Mouse (Mus musculus) kidney, postnatal 0 days (tissue): ENCODE data around the gene L3mbtl1. TPM values are rescaled to one million over a fixed set of nuclear protein-coding genes. Genes with fewer than 3 reads are reported as not detected.
A peak's percentile ranks its signal among the peaks of the same experiment; 100 is the strongest.

Experiments
- ATAC-seq: fragments of 200-750 bp; cut with Nextera tagmentation; replicated peaks from 2 replicates; pipeline ENCODE4 v1.8.0; 2017; ENCODE audit warnings: low read depth, moderate number of reproducible peaks, moderate TSS enrichment, moderate library complexity; ENCODE audit not compliant: low FRiP score
- DNase-seq: peaks from one replicate; pipeline ENCODE4 v3.0.0-alpha.2; 2016; ENCODE audit warnings: low spot score
- H3K27ac ChIP-seq: fragments of 300-500 bp; sonication (generic); 2 replicates; pipeline ENCODE4 v1.5.1; 2014; ENCODE audit warnings: mild to moderate bottlenecking
- H3K27me3 ChIP-seq: fragments of 300-500 bp; sonication (generic); 2 replicates; pipeline ENCODE4 v1.6.1; 2014; ENCODE audit warnings: low read length, mixed read lengths; ENCODE audit not compliant: insufficient read depth
- H3K36me3 ChIP-seq: fragments of 300-500 bp; sonication (generic); 2 replicates; pipeline ENCODE4 v1.6.1; 2014; ENCODE audit warnings: low read length, mixed read lengths; ENCODE audit not compliant: insufficient read depth
- H3K4me1 ChIP-seq: fragments of 300-500 bp; sonication (generic); replicated peaks from 2 replicates; pipeline ENCODE4 v1.6.1; 2014; ENCODE audit warnings: antibody characterized with exemption, low read length, mixed read lengths; ENCODE audit not compliant: insufficient read depth
- H3K4me2 ChIP-seq: fragments of 300-500 bp; sonication (generic); 2 replicates; pipeline ENCODE4 v1.6.1; 2014; ENCODE audit warnings: mild to moderate bottlenecking, low read length, moderate library complexity, mixed read lengths
- H3K4me3 ChIP-seq: fragments of 300-500 bp; sonication (generic); replicated peaks from 2 replicates; pipeline ENCODE4 v1.5.1; 2014; ENCODE audit warnings: low read depth, low read length
- H3K9ac ChIP-seq: fragments of 300-500 bp; sonication (generic); 2 replicates; pipeline ENCODE4 v1.6.1; 2014; ENCODE audit warnings: low read depth, low read length
- H3K9me3 ChIP-seq: fragments of 300-500 bp; sonication (generic); replicated peaks from 2 replicates; pipeline ENCODE4 v1.6.1; 2016; ENCODE audit warnings: low read length, inconsistent platforms, mixed read lengths
- CTCF ChIP-seq: IDR thresholded peaks from 2 replicates; pipeline ENCODE4 v1.5.1; 2016; ENCODE audit warnings: antibody characterized with exemption, low read depth, mild to moderate bottlenecking, moderate library complexity
- WGBS: fragments of 180-500 bp; shearing (Covaris S2); extraction: QIAGEN DNeasy Blood & Tissue Kit; methylation state at CpG from one replicate; pipeline ENCODE4 v1.1.7; 2014; 5-methylcytosine and 5-hydroxymethylcytosine counted together
- polyA plus RNA-seq: library from polyadenylated mRNA; unstranded; fragments of >200 nt; fragmentation: Nextera tagmentation; extraction: Ambion mirVana; gene quantifications from 2 replicates; pipeline ENCODE4 v1.2.1, GENCODE M21; 2015

L3mbtl1 gene
- polyA plus RNA-seq, 1 experiment from 2014 or later = 0.12 TPM

DNA sequence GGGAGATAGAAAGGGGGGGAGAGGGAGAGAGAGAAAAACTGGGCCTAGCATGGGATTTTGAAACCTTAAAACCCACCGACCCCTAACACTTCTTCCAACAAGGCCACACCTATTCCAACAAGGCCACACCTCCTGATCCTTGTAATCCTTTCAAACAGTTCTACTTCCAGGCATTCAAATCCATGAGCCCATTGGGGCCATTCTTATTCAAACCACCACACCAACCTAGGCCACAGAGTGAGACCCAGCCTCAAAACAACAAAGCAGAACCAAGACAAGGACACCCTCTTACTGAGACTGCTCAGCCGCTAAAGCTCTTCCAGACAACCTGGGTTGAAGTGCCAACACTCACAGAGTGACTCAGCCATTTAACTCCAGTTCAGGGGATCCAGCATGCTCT, 7.5 kb downstream of the L3mbtl1 start:
- DNase-seq = no peak
- H3K27ac ChIP-seq = no peak overlapping the region
- TF ChIP-seq CTCF = no peak
- ATAC-seq = no peak
- no peaks in the 10 kb centered on the region for H3K36me3 ChIP-seq
- 0 out of 2 replicates have a peak, but pooled peaks cover 3% of the 10 kb centered on the region for H3K4me1 ChIP-seq
- WGBS = 98% methylated on average over 2 of the region's 2 CpGs
- H3K4me3 ChIP-seq = no peak overlapping the region
- no peaks in the 10 kb centered on the region for H3K27me3 ChIP-seq
- no peaks in the 10 kb centered on the region for H3K9me3 ChIP-seq
- H3K4me2 ChIP-seq = no peak overlapping the region
- H3K9ac ChIP-seq = no peak overlapping the region

DNA sequence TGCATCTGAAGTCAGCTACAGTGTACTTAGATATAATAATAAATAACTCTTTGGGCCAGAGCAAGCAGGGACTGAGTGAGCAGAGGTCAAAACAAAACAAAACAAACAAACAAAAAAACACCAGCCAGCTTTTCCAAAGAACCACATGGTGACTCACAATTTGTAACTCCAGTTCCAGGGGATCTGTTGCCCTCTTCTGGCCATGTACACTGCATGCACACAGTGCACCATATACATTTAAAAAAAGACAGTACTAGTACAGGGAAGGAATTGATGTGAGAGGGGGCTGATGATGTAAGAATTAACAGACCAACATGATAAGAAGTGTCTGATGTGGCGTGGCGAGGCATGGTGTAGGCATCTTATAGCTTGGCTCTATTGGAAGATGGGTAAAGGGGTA, 13.6 kb downstream of the L3mbtl1 start:
- ATAC-seq = no peak
- 95% methylated on average over 2 of the region's 2 CpGs for WGBS
- no peak for DNase-seq

DNA sequence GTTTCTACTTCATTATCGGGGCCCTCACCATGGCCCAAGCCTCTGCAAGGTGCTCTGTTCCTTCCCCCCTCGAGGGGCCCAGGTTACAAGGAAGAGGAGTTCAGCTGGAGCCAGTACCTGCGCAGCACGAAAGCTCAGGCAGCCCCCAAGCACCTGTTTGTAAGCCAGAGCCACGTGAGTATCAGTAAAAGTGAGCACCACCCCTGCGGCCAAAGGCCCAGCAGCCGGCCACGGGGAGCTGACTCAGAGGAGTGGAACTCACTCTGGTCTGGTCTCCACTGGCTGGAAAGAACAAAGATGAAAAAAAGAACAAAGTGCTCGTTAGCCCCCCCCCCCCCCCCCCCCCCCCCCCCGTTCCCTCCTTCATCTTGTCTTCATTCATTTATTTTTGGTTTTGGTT, 18.0 kb downstream of the L3mbtl1 start:
- DNase-seq (no peak), ATAC-seq (peak; percentile 29; the same call in 1 of the 2 replicates)
- H3K9me3 ChIP-seq = no peaks in the 10 kb centered on the region
- H3K4me1 ChIP-seq = no peaks in the 10 kb centered on the region
- WGBS = 66% methylated on average over 9 of the region's 10 CpGs
- H3K36me3 ChIP-seq = no peaks in the 10 kb centered on the region
- no peaks in the 10 kb centered on the region for H3K27me3 ChIP-seq
- no peak overlapping the region for H3K4me2 ChIP-seq
- H3K27ac ChIP-seq = no peak overlapping the region
- TF ChIP-seq CTCF = no peak
- H3K9ac ChIP-seq = no peak overlapping the region
- H3K4me3 ChIP-seq = no peak overlapping the region

More for the DNA sequence above, 13.6 kb downstream of the L3mbtl1 start:
- no peaks in the 10 kb centered on the region for H3K9me3 ChIP-seq
- no peak overlapping the region for H3K4me2 ChIP-seq
- H3K4me3 ChIP-seq = no peak overlapping the region
- no peak overlapping the region for H3K27ac ChIP-seq
- H3K4me1 ChIP-seq = no peaks in the 10 kb centered on the region
- H3K9ac ChIP-seq = no peak overlapping the region
- H3K27me3 ChIP-seq = no peaks in the 10 kb centered on the region
- H3K36me3 ChIP-seq = no peaks in the 10 kb centered on the region
- peak; percentile 57 for TF ChIP-seq CTCF

GRCm38 (mm10) chr2:162966734-162967133, 23.5 kb downstream of the L3mbtl1 start:
- no peaks in the 10 kb centered on the region for H3K4me1 ChIP-seq
- no peak for TF ChIP-seq CTCF
- DNase-seq (no peak), ATAC-seq (no peak)
- H3K27ac ChIP-seq = no peak overlapping the region
- H3K27me3 ChIP-seq = no peaks in the 10 kb centered on the region
- H3K4me2 ChIP-seq = no peak overlapping the region
- WGBS = 96% methylated on average over 2 of the region's 2 CpGs
- no peak overlapping the region for H3K9ac ChIP-seq
- H3K4me3 ChIP-seq = no peak overlapping the region
- H3K36me3 ChIP-seq = no peaks in the 10 kb centered on the region
- no peaks in the 10 kb centered on the region for H3K9me3 ChIP-seq

GRCm38 (mm10) chr2:162968357-162968756, 25.1 kb downstream of the L3mbtl1 start:
- peak; percentile 52 for DNase-seq
- WGBS = 8% methylated on average over 5 of the region's 5 CpGs
- Histone ChIP-seq H3K4me3 (no peak overlapping the region), H3K4me1 (peaks cover 1% of the 10 kb centered on the region; the same call in 1 of the 2 replicates), H3K36me3 (no peaks in the 10 kb centered on the region), H3K27ac (no peak overlapping the region), H3K9ac (no peak overlapping the region), H3K9me3 (no peaks in the 10 kb centered on the region), H3K4me2 (no peak overlapping the region), H3K27me3 (no peaks in the 10 kb centered on the region)
- TF ChIP-seq CTCF = peak; percentile 85
- peak; percentile 69; the same call in 1 of the 2 replicates for ATAC-seq

DNA sequence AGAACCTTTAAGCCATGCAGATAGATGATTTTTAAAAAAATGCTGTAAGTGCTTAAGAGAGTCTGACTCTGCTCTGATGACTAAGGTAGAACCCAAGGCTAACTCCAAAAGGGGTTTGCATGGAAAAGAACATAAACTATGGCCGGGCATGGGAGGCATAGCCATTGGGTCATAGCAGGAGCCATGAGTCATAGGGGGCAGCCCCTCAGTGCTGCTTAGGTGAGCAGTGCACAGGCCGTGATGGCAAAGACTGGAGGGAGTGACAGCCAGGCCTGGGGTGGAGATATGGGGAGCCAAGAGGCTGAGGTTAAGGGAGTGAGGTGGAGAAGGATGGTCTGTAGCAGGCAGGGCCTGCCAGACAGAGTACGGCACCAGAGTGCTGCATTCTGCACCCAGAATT, 25.8 kb downstream of the L3mbtl1 start:
- no peak overlapping the region for H3K27ac ChIP-seq
- H3K4me1 ChIP-seq = peaks cover 4% of the 10 kb centered on the region; the same call in 1 of the 2 replicates
- DNase-seq (no peak), ATAC-seq (no peak)
- no peaks in the 10 kb centered on the region for H3K27me3 ChIP-seq
- H3K9ac ChIP-seq = no peak overlapping the region
- no peak overlapping the region for H3K4me3 ChIP-seq
- TF ChIP-seq CTCF = no peak
- H3K4me2 ChIP-seq = no peak overlapping the region
- H3K9me3 ChIP-seq = no peaks in the 10 kb centered on the region
- WGBS = 75% methylated on average over 3 of the region's 3 CpGs
- H3K36me3 ChIP-seq = no peaks in the 10 kb centered on the region

DNA sequence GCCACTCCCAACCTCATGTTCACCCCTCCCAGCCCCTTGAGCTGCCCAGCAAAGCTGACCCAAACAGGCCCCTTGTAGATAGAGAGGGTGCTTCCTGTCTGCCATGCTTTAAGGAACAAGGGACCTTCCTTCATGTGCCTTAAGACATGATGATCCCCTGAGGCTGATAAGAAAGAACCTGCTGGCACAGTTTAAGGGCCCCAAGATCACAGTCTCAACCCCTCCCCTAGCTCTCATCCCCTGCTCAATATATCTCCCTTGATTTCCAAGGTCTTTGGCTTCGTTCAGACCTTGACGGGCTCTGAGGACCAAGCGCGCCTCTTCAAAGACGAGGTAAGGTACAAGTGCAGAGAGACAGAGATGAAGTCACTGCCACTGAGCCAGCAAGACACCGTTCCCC, 27.6 kb downstream of the L3mbtl1 start:
- TF ChIP-seq CTCF = no peak
- no peak overlapping the region for H3K4me2 ChIP-seq
- ATAC-seq (no peak), DNase-seq (no peak)
- H3K4me3 ChIP-seq = no peak overlapping the region
- H3K27me3 ChIP-seq = no peaks in the 10 kb centered on the region
- H3K9ac ChIP-seq = no peak overlapping the region
- H3K9me3 ChIP-seq = no peaks in the 10 kb centered on the region
- 80% methylated on average over 6 of the region's 6 CpGs for WGBS
- H3K4me1 ChIP-seq = peaks cover 4% of the 10 kb centered on the region; the same call in 1 of the 2 replicates
- H3K36me3 ChIP-seq = no peaks in the 10 kb centered on the region
- H3K27ac ChIP-seq = no peak overlapping the region
